Mouse (Mus musculus): ENCODE measurements at regions not wholly inside any gene's neighbourhood (a gene's known extent, or its start where the extent isn't known, plus 50 kb on each side); places are given as distances from the start of the nearest gene placed in this dataset.

DNA sequence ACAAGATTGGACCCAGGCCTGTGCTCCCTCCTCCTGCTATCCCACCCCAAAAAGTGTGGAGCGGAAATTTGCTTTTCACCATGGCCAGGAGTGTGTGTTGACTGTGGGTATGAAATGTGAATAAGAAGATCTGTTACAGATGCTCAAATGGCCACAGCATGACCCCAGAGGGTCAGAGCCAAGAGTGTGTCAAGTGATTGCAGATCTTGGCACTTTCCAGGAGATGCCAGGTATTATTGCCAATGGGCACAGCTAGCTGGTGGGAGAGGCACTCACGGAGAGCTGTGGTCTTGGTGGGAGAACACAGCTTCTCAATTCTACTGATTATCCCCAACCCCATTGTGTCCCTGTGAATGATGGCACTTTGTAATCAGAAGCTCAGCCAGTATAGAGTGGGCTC lies 62.7 kb downstream of the Smim20 start:
- DNase-seq (ENCODE audit: low spot score in 2 of 2): no peak

GRCm38 (mm10) chr5:53336704-53337103 lies 69.8 kb downstream of the Smim20 start:
- DNase-seq (ENCODE audit: low spot score in 2 of 2): no peak

- DNase-seq (ENCODE audit: low spot score in 2 of 2): no peak
Observed at GRCm38 (mm10) chr5:53337816-53338215, 70.9 kb downstream of the Smim20 start.

- DNase-seq (ENCODE audit: low spot score in 2 of 2): no peak
Observed at GRCm38 (mm10) chr5:53345164-53345563, 78.3 kb downstream of the Smim20 start.

DNA sequence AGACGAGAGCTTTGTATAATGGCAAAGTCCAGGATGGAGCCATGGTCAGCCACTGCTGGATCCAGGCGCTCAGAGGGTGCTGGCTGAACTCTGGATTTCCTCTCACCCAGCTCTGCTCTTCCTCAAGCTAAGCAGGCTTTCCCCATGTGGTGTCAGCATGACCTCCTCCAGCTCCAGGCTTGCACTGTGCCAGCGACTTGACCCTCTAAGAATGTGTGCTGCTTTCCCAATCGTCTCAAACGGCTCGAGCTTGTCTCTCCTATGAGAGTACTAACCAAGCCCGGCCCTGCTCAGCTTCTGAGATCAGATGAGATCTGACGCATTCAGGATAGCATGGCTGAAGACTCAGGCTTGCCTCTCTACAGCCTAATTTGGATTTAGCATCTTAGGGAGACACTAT lies 79.1 kb downstream of the Smim20 start:
- DNase-seq (ENCODE audit: low spot score in 2 of 2): no peak

DNA sequence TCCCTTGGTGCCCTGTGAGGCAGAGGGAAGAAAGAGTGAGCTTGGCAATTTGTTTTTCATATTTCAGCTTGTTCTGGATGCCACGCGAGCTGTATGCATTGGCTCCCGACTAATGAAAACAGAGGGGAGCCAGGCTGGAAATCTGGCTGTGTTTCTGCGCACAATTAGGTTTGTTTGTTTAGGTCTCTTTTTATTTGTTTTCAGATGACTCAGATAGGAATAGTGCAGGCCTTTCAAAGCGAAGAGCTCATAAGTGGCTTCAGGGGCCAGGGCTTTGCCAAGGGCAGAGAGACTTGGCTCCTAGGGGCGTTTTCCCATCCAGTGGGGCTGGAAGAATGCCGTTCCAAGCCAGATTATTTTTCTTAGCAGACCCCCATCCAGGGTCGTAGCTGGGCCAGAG lies 79.9 kb downstream of the Smim20 start:
- DNase-seq (ENCODE audit: low spot score in 2 of 2): no peak

GRCm38 (mm10) chr5:53352852-53353251 lies 86.0 kb downstream of the Smim20 start:
- DNase-seq (ENCODE audit: low spot score in 2 of 2): no peak

- DNase-seq (ENCODE audit: low spot score in 2 of 2): no peak
Observed at GRCm38 (mm10) chr5:53354296-53354695, 87.4 kb downstream of the Smim20 start.

DNA sequence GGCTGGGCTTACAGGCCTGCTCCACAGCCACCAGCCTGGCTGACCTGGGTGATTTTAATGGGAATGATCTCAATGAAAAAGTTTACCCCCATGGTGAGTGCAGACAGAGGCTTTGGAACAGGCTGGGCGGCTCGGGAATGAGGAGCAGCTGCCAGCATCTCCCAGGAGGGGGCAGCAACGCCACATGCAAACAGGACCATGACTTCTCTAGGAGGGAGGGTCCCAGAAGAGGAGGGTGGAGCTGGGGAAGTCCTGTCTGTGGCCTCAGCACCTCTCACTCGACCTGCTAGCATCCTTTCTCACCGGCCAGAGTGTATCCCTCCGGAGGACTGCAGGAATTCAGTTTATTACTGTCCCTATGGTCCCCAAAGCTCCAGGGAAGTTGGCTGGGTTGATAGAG lies 88.2 kb downstream of the Smim20 start:
- peak; percentile 56 to 81 for DNase-seq (ENCODE audit: low spot score in 2 of 2)

DNA sequence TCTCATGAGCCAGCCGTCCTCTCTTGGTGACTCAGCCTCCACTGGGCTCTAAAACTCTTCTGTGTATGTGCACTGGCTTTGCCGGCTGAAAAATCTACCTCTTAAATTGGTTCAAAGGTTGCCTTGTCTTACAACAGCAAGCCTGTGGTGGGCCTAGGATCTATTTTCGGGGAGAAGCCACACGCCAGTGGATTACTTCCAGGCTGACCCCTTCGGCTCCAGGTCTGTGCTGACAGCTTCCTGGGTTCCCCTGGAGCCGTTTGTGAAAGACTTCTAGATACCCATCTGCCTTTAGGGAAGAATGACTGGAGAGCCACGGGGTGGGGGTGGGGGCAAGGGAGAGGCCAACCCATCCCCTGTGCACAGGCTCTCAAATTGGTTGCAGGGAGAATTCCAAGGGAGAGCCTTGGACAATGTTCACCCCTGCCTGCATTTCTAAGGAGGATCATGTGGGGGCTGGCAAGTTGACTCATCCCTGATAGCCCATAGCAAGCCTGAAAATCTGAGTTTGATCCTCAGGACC lies 90.3 kb downstream of the Smim20 start:
- DNase-seq (ENCODE audit: low spot score in 2 of 2): no peak

GRCm38 (mm10) chr5:53358181-53358580 lies 91.3 kb downstream of the Smim20 start:
- no peak for DNase-seq (ENCODE audit: low spot score in 2 of 2)

DNA sequence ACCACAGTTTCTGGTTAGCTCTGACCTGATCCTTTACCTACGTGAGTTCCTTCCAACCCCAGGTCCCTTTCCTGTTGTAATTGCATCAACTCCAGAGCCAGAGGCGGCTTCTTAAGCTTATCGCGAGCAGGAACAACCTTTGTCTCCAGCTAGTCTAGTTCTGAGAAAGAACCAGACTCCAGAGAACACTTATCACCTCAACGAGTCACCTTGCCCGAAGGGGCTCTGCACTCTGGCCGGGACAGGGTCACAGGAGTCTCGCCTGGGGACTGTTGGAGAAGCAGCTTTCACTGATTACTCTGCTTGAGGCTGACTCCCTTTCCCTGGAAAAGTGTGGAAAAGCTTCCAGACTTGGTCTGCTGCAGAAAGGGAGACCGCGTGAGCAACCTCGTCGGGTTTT lies 93.0 kb downstream of the Smim20 start:
- DNase-seq (ENCODE audit: low spot score in 2 of 2): no peak

GRCm38 (mm10) chr5:53361295-53361694 lies 94.4 kb downstream of the Smim20 start:
- DNase-seq (ENCODE audit: low spot score in 2 of 2): no peak

DNA sequence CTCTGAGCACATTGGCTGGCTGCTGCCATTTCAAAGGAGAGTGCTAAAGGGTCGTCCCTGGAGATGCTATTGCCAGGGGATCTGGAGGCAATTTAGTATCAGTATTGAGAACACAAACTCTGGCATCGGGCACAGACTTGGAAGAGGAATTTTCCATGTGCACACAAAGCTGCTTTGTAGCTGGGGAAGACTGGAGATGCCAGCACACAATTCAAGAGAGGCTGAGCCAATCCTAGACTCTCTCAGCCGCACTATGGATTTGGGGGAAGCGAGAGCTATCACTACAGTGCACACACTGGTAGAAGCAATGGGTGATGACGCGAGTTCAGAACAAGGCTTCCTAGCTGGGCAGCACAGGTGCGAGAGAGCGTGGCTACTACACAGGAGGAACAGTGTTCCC lies 97.0 kb downstream of the Smim20 start:
- no peak for DNase-seq (ENCODE audit: low spot score in 2 of 2)

DNA sequence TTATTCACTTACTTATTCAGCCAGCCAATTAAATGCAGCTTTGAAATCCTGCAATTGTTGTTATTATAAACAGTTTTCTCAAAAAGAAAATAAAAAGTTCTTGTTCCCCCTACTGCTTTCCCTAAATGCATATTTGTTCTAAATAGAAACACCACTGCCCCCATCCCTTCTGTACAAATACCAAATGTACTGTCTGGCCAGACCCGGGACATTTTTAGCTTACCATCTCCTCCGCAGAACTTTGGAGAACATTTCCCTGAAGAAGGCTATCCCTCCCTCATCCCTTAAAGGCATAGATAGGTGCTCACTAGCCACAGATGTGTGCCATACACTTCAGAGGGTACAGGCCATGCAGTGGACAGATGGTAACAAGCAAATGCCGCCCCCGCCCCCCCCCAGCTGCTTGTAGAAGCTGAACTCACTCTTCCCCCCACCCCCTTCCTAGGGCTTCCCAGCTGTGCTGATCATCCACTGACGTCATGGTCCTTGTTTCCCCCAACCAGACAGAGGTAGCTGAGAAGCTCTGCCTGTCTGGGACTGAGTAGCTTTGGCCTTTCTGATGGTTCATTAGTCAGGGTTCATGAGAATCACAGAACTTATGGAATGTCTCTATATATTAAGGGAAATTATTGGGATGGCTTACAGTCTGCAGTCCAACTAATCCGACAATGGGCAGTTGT lies 98.9 kb upstream of the Rbpj start:
- no peak for DNase-seq (ENCODE audit: low spot score in 2 of 2)

GRCm38 (mm10) chr5:53370272-53370671 lies 95.7 kb upstream of the Rbpj start:
- no peak for DNase-seq (ENCODE audit: low spot score in 2 of 2)

- no peak for DNase-seq (ENCODE audit: low spot score in 2 of 2)
Observed at GRCm38 (mm10) chr5:53371638-53372037, 94.3 kb upstream of the Rbpj start.

GRCm38 (mm10) chr5:53373315-53373714 lies 92.6 kb upstream of the Rbpj start:
- DNase-seq (ENCODE audit: low spot score in 2 of 2): no peak

DNA sequence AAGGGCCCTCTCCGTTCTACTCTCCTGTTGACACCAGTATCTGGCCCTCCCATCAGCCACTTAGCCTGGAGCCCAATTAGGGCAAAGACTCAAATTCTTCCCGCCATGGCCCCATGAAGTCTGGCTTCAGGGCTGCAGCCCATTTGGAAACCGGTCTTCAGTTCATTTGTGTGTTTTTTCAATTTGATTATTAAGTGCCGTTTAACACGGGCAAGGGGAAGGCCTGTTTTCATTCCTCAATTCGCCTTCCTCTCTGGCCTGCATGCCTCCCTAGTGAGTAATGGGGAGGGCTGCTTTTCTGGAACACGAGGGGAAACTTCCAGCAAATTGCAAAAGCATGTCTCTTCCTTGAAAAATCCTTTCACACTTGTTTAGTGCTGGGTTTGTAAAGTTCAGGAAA lies 89.1 kb upstream of the Rbpj start:
- no peak for DNase-seq (ENCODE audit: low spot score in 2 of 2)

DNA sequence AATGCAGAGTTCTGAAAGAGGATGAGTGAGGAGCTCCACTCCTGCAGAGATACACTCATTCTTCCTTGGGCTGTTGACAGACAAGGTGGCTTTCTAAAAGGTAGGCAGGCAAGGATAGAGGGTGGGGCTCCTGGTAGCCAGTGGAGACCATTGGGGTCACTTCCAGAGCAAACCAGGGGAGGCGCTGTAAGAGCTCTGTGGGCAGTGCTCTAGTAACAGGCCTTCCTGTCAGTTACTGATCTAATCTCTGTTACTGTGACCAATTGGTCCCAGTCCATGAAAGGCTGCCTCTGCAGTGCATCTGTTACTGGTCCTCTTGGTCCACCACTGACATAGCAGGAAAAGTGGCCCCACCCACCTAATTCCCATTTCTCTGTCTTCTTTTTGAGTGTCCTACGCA lies 88.3 kb upstream of the Rbpj start:
- no peak for DNase-seq (ENCODE audit: low spot score in 2 of 2)

GRCm38 (mm10) chr5:53378106-53378505 lies 87.8 kb upstream of the Rbpj start:
- DNase-seq (ENCODE audit: low spot score in 2 of 2): no peak

GRCm38 (mm10) chr5:53378599-53378998 lies 87.4 kb upstream of the Rbpj start:
- DNase-seq (ENCODE audit: low spot score in 2 of 2): no peak

DNA sequence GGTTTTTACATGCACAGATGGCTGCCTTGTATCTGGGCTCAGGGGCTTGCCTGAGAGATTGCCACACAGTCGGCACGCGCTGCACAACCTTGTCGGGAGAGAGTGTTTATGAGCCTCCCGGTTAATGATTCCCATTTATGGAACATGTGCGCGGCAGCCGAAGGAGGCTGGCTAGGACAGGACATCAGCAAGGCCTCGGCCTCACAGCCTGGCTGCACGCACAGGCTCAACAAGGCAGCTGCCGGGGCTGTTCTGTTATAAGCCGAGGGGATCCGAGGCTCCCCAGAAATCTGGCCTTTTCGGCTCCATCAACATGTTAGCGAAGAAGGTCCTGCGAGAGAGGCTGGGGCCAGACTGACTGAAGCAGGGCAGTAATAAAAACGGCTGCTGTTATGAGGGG lies 86.3 kb upstream of the Rbpj start:
- no peak for DNase-seq (ENCODE audit: low spot score in 2 of 2)

DNA sequence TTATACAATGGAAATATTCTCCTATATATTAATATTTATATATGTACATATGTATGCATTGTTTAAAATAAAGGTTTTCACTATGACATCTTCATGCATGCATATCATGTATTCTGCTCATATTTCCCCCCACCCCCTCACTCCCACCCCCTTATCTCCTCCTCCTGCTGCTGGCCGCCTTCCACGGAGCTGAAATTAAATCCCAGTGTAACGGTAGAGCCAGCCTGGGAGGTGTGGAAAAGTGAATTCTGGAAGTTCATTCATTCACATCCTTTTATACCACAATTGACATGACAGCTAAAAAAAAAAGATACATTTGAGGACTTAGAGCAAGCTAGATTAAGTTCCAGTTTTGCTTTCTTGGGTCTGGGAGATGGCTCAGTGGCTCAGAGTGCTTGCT lies 85.7 kb upstream of the Rbpj start:
- no peak for DNase-seq (ENCODE audit: low spot score in 2 of 2)
